Mouse (Mus musculus) C2C12 (cell line): ENCODE data around the gene Ppp2r2c. TPM values are rescaled to one million over a fixed set of nuclear protein-coding genes. Genes with fewer than 3 reads are reported as not detected.

Experiments
- H3K27me3 ChIP-seq: one replicate; pipeline ENCODE4 v1.6.1; 2011; ENCODE audit not compliant: control insufficient read depth, insufficient read depth, insufficient read length
- H3K36me3 ChIP-seq: one replicate; pipeline ENCODE4 v1.6.1; 2011; ENCODE audit not compliant: control insufficient read depth, insufficient read depth
- H3K4me3 ChIP-seq: one replicate; pipeline ENCODE4 v1.5.1; 2011; ENCODE audit warnings: mild to moderate bottlenecking, control low read depth; ENCODE audit not compliant: poor library complexity, insufficient read depth, severe bottlenecking
- H3K79me2 ChIP-seq: one replicate; pipeline ENCODE4 v1.6.1; 2011; ENCODE audit not compliant: control insufficient read depth, insufficient read depth
- H3K79me3 ChIP-seq: one replicate; pipeline ENCODE4 v1.6.1; 2011; ENCODE audit warnings: low read depth, control low read depth
- H3ac ChIP-seq: one replicate; pipeline ENCODE3; 2011; ENCODE audit warnings: low read depth; ENCODE audit not compliant: control insufficient read depth, insufficient read length
- CEBPB ChIP-seq: IDR thresholded peaks from one replicate; pipeline ENCODE4 v1.6.1; 2011; ENCODE audit warnings: low read depth, mild to moderate bottlenecking, control low read depth, moderate library complexity
- CTCF ChIP-seq: IDR thresholded peaks from one replicate; pipeline ENCODE4 v1.5.1; 2011; ENCODE audit not compliant: control insufficient read depth, insufficient read depth, insufficient read length
- FOSL1 ChIP-seq: IDR thresholded peaks from one replicate; pipeline ENCODE4 v1.8.0; 2011; ENCODE audit warnings: mild to moderate bottlenecking, low read length; ENCODE audit not compliant: poor library complexity, insufficient read depth, severe bottlenecking
- MAX ChIP-seq: IDR thresholded peaks from one replicate; pipeline ENCODE4 v1.6.1; 2011; ENCODE audit warnings: mild to moderate bottlenecking, control low read depth
- MYOD1 ChIP-seq: IDR thresholded peaks from one replicate; pipeline ENCODE4 v1.6.1; 2011; ENCODE audit warnings: low read depth; ENCODE audit not compliant: control insufficient read depth, insufficient read length
- MYOG ChIP-seq: IDR thresholded peaks from one replicate; pipeline ENCODE4 v1.6.1; 2011; ENCODE audit not compliant: control insufficient read depth, insufficient read length; ENCODE audit errors: extremely low read depth
- USF1 ChIP-seq: IDR thresholded peaks from one replicate; pipeline ENCODE4 v1.6.1; 2011; ENCODE audit warnings: low read depth, mild to moderate bottlenecking, control low read depth, moderate library complexity
- polyA plus RNA-seq: library from polyadenylated mRNA; unstranded; fragments of >200 nt; fragmentation: generic; extraction: Trizol; gene quantifications from one replicate; pipeline ENCODE4 v1.2.1, GENCODE M21; 2012; ENCODE audit warnings: missing spikeins

Ppp2r2c gene
- polyA plus RNA-seq, 1 experiment: not detected

- H3K36me3 ChIP-seq: no peaks in the 10 kb centered on the region
- peaks cover 58% of the 10 kb centered on the region for H3K27me3 ChIP-seq
- no peak for TF ChIP-seq MYOD1
- no peak for TF ChIP-seq CEBPB
- no peak for TF ChIP-seq MYOG
- TF ChIP-seq CTCF: no peak
- no peak for TF ChIP-seq MAX
- no peak for TF ChIP-seq USF1
- no peak for TF ChIP-seq FOSL1
- no peaks in the 10 kb centered on the region for H3K79me2 ChIP-seq
- H3K79me3 ChIP-seq: no peaks in the 10 kb centered on the region
- H3K4me3 ChIP-seq: no peak overlapping the region
- no peak overlapping the region for H3ac ChIP-seq
These were observed 7.2 kb upstream of the Ppp2r2c start for GRCm38 (mm10) chr5:36861084-36861483.

DNA sequence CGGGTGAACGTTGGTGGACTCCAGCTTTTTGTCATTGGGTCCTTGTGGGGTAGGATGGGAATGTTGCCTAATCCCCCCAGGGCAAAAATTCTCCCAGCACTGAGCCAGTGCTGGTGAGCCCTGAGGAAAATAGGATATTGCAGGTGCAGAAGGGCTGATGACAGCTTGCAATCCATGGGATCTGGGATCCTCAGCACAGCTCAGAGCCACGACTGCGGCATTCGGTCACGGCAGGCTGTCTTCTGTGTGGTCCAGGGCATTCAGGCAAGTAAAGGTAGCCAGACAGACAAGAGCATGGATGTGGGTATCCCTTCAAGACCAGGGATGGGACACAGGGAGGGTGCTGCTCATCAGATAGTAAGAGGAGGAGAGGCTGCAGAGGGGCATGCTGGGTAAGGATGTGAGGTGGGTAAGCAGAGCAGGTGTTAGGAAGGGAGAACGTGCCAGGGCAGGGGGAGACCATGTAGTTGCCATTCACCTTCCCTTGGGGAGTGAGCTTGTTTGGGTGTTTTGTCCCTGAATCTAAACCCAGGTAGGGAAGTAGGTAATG is 1.5 kb upstream of the Ppp2r2c start:
- H3K36me3 ChIP-seq: no peaks in the 10 kb centered on the region
- H3K27me3 ChIP-seq: peaks cover 99% of the 10 kb centered on the region
- TF ChIP-seq CTCF (no peak), CEBPB (no peak), MYOD1 (no peak), MYOG (no peak), USF1 (no peak), MAX (no peak), FOSL1 (no peak)
- no peaks in the 10 kb centered on the region for H3K79me3 ChIP-seq
- H3K79me2 ChIP-seq: no peaks in the 10 kb centered on the region
- no peak overlapping the region for H3K4me3 ChIP-seq
- no peak overlapping the region for H3ac ChIP-seq

DNA sequence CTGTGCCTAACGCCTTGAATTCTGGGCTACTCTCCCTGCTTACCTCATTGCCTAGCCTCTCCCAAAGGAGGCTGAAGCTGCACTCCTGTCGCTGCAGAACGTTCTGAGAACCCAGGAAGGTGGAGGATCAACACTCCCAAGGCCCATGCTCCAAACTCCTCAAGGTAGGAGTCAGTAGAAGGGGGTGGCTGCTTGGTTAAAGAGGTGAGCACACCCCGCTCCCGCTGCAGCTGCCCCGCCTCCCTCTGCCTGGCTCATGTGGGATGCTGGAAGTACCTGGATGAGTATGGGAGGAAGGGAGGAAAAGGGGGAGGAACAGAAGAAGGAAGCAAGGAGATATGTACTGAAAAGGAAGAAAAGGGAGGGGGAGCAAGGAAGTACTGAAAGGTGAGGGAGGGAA is 752 bp upstream of the Ppp2r2c start:
- Histone ChIP-seq H3K36me3 (no peaks in the 10 kb centered on the region), H3ac (no peak overlapping the region), H3K79me2 (no peaks in the 10 kb centered on the region), H3K27me3 (peaks cover 94% of the 10 kb centered on the region), H3K79me3 (no peaks in the 10 kb centered on the region), H3K4me3 (no peak overlapping the region)
- TF ChIP-seq CEBPB (no peak), MAX (no peak), FOSL1 (no peak), MYOD1 (no peak), CTCF (no peak), USF1 (no peak), MYOG (no peak)

DNA sequence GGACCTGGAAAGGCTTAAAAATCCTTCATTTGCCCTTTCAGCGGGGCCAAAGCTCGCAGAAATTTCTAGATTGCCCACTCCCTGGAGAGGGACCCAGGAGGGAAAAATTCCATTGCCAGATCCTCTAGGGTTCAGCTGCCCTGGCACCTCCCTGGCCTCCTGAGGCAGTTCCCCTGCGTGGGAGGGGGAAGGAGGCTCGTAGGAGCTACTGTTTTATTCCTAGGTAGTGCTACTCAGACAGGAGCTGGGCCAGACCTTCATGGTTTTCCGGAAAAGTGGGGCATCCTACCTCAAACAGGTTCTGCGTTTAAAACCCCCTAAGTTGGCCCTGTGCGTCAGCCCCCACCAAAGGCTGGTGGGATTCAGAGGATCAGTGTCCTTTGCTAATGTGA is 869 bp downstream of the Ppp2r2c start:
- Histone ChIP-seq H3ac (no peak overlapping the region), H3K4me3 (no peak overlapping the region), H3K36me3 (no peaks in the 10 kb centered on the region), H3K27me3 (peaks cover 95% of the 10 kb centered on the region), H3K79me3 (no peaks in the 10 kb centered on the region), H3K79me2 (no peaks in the 10 kb centered on the region)
- TF ChIP-seq MYOG: no peak
- TF ChIP-seq MAX: no peak
- no peak for TF ChIP-seq CTCF
- no peak for TF ChIP-seq CEBPB
- TF ChIP-seq FOSL1: no peak
- no peak for TF ChIP-seq MYOD1
- TF ChIP-seq USF1: no peak

- Histone ChIP-seq H3K36me3 (no peaks in the 10 kb centered on the region), H3ac (no peak overlapping the region), H3K4me3 (no peak overlapping the region), H3K27me3 (peaks cover 95% of the 10 kb centered on the region), H3K79me2 (no peaks in the 10 kb centered on the region), H3K79me3 (no peaks in the 10 kb centered on the region)
- TF ChIP-seq CTCF (no peak), MYOD1 (no peak), CEBPB (no peak), FOSL1 (no peak)
These were observed 1.4 kb downstream of the Ppp2r2c start for GRCm38 (mm10) chr5:36869578-36870236.
